Mouse (Mus musculus) stomach, postnatal 0 days (tissue): ENCODE results near the gene Rinl.

Source experiments
- CTCF ChIP-seq: IDR thresholded peaks from 2 replicates; pipeline ENCODE4 v1.5.1; 2016; ENCODE audit warnings: antibody characterized with exemption, low read depth, mild to moderate bottlenecking, moderate library complexity
- EP300 ChIP-seq: optimal IDR thresholded peaks from 2 replicates; pipeline ENCODE3; 2016; ENCODE audit warnings: antibody characterized with exemption

DNA sequence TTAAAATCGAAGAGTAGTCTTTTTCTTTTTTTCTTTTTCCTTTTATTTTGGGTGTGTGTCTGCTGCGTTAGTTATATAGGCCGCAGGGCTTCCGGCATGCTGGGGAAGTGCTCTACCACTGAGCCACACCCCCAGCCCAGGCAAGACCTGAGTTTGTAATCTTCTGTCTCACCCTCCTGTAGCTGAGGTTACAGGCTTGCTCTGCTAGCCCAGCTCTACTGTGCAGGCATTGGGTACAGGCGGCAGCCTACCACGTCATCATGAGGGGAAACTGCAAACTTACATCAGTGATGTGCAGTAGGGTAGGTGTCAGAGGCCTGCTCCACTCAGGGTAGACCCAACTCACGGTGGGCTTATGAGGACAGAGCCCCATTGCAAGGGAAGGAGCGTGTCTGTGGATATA, 7.5 kb upstream of the Rinl start:
- no peak for TF ChIP-seq CTCF
- no peak for TF ChIP-seq EP300
